Mouse (Mus musculus) heart, postnatal 0 days (tissue): Measurements from ENCODE around the gene Tnfrsf12a. TPM values are rescaled to one million over a fixed set of nuclear protein-coding genes. Genes with fewer than 3 reads are reported as not detected.

Source experiments
- ATAC-seq: fragments of 200-750 bp; cut with Nextera tagmentation; 2 replicates; pipeline ENCODE4 v1.8.0; 2017; ENCODE audit warnings: low read depth, moderate number of reproducible peaks, moderate library complexity; ENCODE audit not compliant: insufficient read depth
- DNase-seq: peaks from one replicate; pipeline ENCODE4 v3.0.0-alpha.2; 2016; ENCODE audit warnings: low spot score
- H3K27ac ChIP-seq: fragments of 300-500 bp; sonication (generic); 2 replicates; pipeline ENCODE4 v1.5.1; 2014; ENCODE audit warnings: low read depth, mild to moderate bottlenecking
- H3K27me3 ChIP-seq: fragments of 300-500 bp; sonication (generic); 2 replicates; pipeline ENCODE4 v1.6.1; 2014; ENCODE audit warnings: low read length, mixed read lengths; ENCODE audit not compliant: control insufficient read depth, insufficient read depth
- H3K36me3 ChIP-seq: fragments of 300-500 bp; sonication (generic); replicated peaks from 2 replicates; pipeline ENCODE4 v1.6.1; 2014; ENCODE audit warnings: low read length, mixed read lengths; ENCODE audit not compliant: control insufficient read depth, insufficient read depth
- H3K4me1 ChIP-seq: fragments of 300-500 bp; sonication (generic); 2 replicates; pipeline ENCODE4 v1.6.1; 2014; ENCODE audit warnings: antibody characterized with exemption; ENCODE audit not compliant: control insufficient read depth, insufficient read depth
- H3K4me2 ChIP-seq: fragments of 300-500 bp; sonication (generic); 2 replicates; pipeline ENCODE4 v1.6.1; 2014; ENCODE audit warnings: low read depth, mild to moderate bottlenecking, low read length, moderate library complexity
- H3K4me3 ChIP-seq: fragments of 300-500 bp; sonication (generic); 2 replicates; pipeline ENCODE4 v1.5.1; 2014; ENCODE audit warnings: low read depth, low read length
- H3K9ac ChIP-seq: fragments of 300-500 bp; sonication (generic); replicated peaks from 2 replicates; pipeline ENCODE4 v1.6.1; 2014; ENCODE audit warnings: low read depth, low read length, mixed read lengths
- H3K9me3 ChIP-seq: fragments of 300-500 bp; sonication (generic); replicated peaks from 2 replicates; pipeline ENCODE4 v1.6.1; 2016; ENCODE audit warnings: low read length; ENCODE audit not compliant: control insufficient read depth
- CTCF ChIP-seq: IDR thresholded peaks from 2 replicates; pipeline ENCODE4 v1.5.1; 2016; ENCODE audit warnings: antibody characterized with exemption, control low read depth, low read depth
- EP300 ChIP-seq: IDR thresholded peaks from 2 replicates; pipeline ENCODE4 v1.6.1; 2016; ENCODE audit warnings: antibody characterized with exemption, low read depth
- WGBS: fragments of 180-500 bp; shearing (Covaris S2); extraction: QIAGEN DNeasy Blood & Tissue Kit; methylation state at CpG from one replicate; pipeline ENCODE4 v1.1.7; 2014; 5-methylcytosine and 5-hydroxymethylcytosine counted together
- polyA plus RNA-seq: library from polyadenylated mRNA; unstranded; fragments of >200 nt; fragmentation: Nextera tagmentation; extraction: Ambion mirVana; gene quantifications from 2 replicates; pipeline ENCODE4 v1.2.1, GENCODE M21; 2015
- total RNA-seq: library from RNA; depleted of rRNA; stranded (reverse); fragments of >200 nt; gene quantifications from 2 replicates; pipeline ENCODE4 v1.2.3, GENCODE M21; 2014; ENCODE audit warnings: low replicate concordance

Tnfrsf12a gene
- total and polyA plus RNA-seq, 2 experiments from 2014 or later = 160 to 275 TPM

GRCm38 (mm10) chr17:23665511-23665910, 11.8 kb downstream of the Tnfrsf12a start:
- H3K4me1 ChIP-seq = no peaks in the 10 kb centered on the region
- peaks cover 23% of the 10 kb centered on the region for H3K27me3 ChIP-seq
- H3K9ac ChIP-seq = no peak overlapping the region
- no peak for DNase-seq
- no peak overlapping the region for H3K27ac ChIP-seq
- no peak overlapping the region for H3K4me3 ChIP-seq
- H3K36me3 ChIP-seq = peaks cover 45% of the 10 kb centered on the region
- no peaks in the 10 kb centered on the region for H3K9me3 ChIP-seq
- H3K4me2 ChIP-seq = no peak overlapping the region
- WGBS = 80% methylated on average over 14 of the region's 14 CpGs
- TF ChIP-seq EP300 (no peak), CTCF (no peak)
- ATAC-seq = no peak

GRCm38 (mm10) chr17:23664556-23665021, 12.7 kb downstream of the Tnfrsf12a start:
- ATAC-seq (no peak), DNase-seq (peak; percentile 45)
- H3K27me3 ChIP-seq = peaks cover 33% of the 10 kb centered on the region
- WGBS = 25% methylated on average over 5 of the region's 5 CpGs
- H3K36me3 ChIP-seq = peaks cover 36% of the 10 kb centered on the region
- no peak overlapping the region for H3K27ac ChIP-seq
- H3K4me3 ChIP-seq = no peak overlapping the region
- TF ChIP-seq CTCF (peak; percentile 68), EP300 (no peak)
- no peaks in the 10 kb centered on the region for H3K9me3 ChIP-seq
- H3K4me1 ChIP-seq = no peaks in the 10 kb centered on the region
- no peak overlapping the region for H3K9ac ChIP-seq
- H3K4me2 ChIP-seq = no peak overlapping the region

DNA sequence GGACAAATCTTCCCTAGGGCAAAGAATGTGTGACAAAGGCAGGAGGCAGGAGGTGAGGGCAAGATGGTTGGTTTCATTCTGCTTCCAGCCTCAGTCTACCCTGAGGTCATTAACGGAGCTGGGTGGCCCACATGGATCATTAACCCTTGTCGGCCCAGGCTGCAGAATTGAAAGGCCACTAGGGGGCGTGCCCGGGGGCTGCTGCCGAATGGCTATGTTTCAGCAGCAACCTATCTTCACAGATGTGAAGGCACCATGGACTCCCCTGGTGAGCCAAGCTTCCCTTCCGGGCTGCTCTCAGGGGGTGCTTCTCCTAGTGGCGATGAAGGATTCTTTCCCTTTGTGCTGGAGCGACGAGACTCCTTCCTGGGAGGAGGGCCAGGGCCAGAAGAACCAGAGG, 15.7 kb downstream of the Tnfrsf12a start:
- no peak overlapping the region for H3K4me2 ChIP-seq
- H3K4me3 ChIP-seq = no peak overlapping the region
- ATAC-seq = no peak
- peaks cover 37% of the 10 kb centered on the region for H3K27me3 ChIP-seq
- DNase-seq = no peak
- TF ChIP-seq CTCF (peak; percentile 27; the same call in 1 of the 2 replicates), EP300 (no peak)
- H3K9me3 ChIP-seq = no peaks in the 10 kb centered on the region
- H3K4me1 ChIP-seq = no peaks in the 10 kb centered on the region
- 2% methylated on average over 9 of the region's 9 CpGs for WGBS
- peaks cover 7% of the 10 kb centered on the region; the same call in 1 of the 2 replicates for H3K36me3 ChIP-seq
- no peak overlapping the region for H3K9ac ChIP-seq
- H3K27ac ChIP-seq = no peak overlapping the region

DNA sequence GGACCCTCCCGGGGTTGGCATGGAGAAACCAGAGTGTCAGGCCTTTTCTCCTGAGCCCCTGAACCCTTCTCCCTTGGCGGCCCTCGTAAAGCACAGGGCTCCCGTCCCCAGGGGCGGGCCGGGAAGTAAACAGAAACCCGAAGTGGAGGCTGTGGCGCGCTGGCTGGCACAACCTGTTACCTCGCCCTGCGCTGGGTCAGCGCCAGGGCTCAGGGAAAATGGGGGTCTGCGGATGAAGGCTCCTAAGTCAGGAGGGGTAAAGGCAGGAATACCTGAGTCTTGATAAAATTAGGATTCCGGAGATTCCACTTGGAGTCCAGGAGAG, 16.4 kb downstream of the Tnfrsf12a start:
- Histone ChIP-seq H3K9ac (no peak overlapping the region), H3K36me3 (no peaks in the 10 kb centered on the region), H3K4me2 (peak overlapping the region; percentile 30), H3K4me1 (no peaks in the 10 kb centered on the region), H3K27me3 (peaks cover 37% of the 10 kb centered on the region), H3K4me3 (peak overlapping the region; percentile 20), H3K9me3 (no peaks in the 10 kb centered on the region), H3K27ac (no peak overlapping the region)
- no peak for ATAC-seq
- DNase-seq = no peak
- WGBS = 2% methylated on average over 14 of the region's 14 CpGs
- TF ChIP-seq EP300 = no peak
- no peak for TF ChIP-seq CTCF

DNA sequence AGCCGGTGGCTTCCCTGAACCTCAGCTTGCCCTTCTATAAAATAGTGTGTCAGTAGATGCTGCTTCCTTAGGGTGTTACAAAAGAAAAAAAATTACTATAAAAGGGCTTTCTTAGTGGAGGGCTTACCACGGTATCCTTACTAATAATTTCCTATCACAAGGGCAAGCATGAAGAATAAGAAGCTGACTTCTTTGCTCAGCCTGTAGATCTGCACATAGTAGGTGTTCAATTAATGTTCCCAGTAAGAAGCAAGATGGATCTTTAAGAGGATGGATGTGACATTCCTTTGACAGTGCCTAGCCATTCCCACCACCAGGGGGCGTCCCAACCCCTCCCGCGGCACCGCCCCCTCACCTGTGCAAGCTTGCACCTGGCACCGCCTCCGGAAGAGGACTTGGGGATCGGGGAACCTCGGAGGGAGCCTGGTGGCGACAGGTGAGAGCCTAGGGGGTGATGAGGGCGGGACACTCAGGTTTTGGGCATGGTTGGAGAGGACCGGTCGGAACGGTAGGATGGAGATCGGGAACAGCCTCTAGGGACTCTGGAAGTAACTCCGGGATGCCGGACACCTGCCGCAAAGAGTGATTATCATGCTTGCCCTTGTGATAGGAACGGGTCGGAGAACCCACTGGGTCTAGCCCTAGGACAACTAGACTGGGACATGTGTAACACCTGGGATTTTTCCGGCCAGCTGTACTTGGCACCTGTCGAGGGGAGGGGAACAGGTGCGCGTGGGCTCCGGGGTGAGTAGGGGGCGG, 17.0 kb downstream of the Tnfrsf12a start, which contains the start of gene Bicdl2:
Bicdl2 (plus strand) TSS at position 390 of the 759 bp plus-strand sequence.
- ATAC-seq (no peak), DNase-seq (no peak)
- Histone ChIP-seq H3K27me3 (peaks cover 37% of the 10 kb centered on the region), H3K9me3 (no peaks in the 10 kb centered on the region), H3K4me2 (peak within 1 kb of the TSS; percentile 30), H3K4me1 (no peaks in the 10 kb centered on the region), H3K36me3 (no peaks in the 10 kb centered on the region), H3K9ac (no peak within 1 kb of the TSS), H3K27ac (no peak within 1 kb of the TSS), H3K4me3 (peak within 1 kb of the TSS; percentile 20)
- WGBS = 6% methylated on average over 27 of the region's 27 CpGs
- TF ChIP-seq CTCF (peak; percentile 46), EP300 (no peak)

DNA sequence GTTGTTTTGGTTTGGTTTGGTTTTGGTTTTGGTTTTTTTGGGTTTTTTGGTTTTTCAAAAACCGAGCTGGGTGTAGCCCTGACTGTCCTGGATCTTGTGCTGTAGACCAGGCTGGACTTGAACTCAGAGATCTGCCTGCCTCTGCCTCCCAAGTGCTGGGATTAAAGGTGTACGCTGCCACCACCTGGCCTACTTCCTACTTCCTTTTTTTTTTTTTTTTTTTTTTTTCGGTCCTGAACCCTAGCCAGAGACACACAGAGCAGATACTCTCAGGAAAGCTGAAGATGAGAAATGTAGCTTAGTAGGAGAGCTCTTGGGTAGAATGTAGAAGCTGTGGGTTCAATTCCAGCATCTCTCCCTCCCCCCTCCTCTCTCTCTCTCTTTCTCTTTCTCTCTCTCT, 18.8 kb downstream of the Tnfrsf12a start:
- ATAC-seq = no peak
- Histone ChIP-seq H3K36me3 (no peaks in the 10 kb centered on the region), H3K9ac (no peak overlapping the region), H3K4me1 (no peaks in the 10 kb centered on the region), H3K9me3 (no peaks in the 10 kb centered on the region), H3K4me3 (no peak overlapping the region), H3K27me3 (peaks cover 37% of the 10 kb centered on the region), H3K4me2 (no peak overlapping the region), H3K27ac (no peak overlapping the region)
- WGBS = 68% methylated on average over 2 of the region's 3 CpGs
- TF ChIP-seq EP300 = no peak
- no peak for TF ChIP-seq CTCF
- DNase-seq = no peak
